Mouse (Mus musculus) midbrain, postnatal 0 days (tissue): Measurements from ENCODE around the gene Myh3. TPM values are rescaled to one million over a fixed set of nuclear protein-coding genes. Genes with fewer than 3 reads are reported as not detected.

ENCODE experiments used
- ATAC-seq: fragments of 200-750 bp; cut with Nextera tagmentation; 2 replicates; pipeline ENCODE4 v1.8.0; 2017; ENCODE audit warnings: moderate number of reproducible peaks, mild to moderate bottlenecking, moderate TSS enrichment, moderate library complexity; ENCODE audit not compliant: low FRiP score
- DNase-seq: peaks from one replicate; pipeline ENCODE4 v3.0.0-alpha.2; 2015; ENCODE audit warnings: low spot score
- H3K27ac ChIP-seq: fragments of 300-500 bp; sonication (generic); 2 replicates; pipeline ENCODE4 v1.5.1; 2014; ENCODE audit warnings: low read depth, mild to moderate bottlenecking, low read length, mixed read lengths
- H3K27me3 ChIP-seq: fragments of 300-500 bp; sonication (generic); 2 replicates; pipeline ENCODE4 v1.6.1; 2014; ENCODE audit warnings: low read length, control low read depth, mixed read lengths; ENCODE audit not compliant: insufficient read depth
- H3K36me3 ChIP-seq: fragments of 300-500 bp; sonication (generic); 2 replicates; pipeline ENCODE4 v1.6.1; 2014; ENCODE audit warnings: low read length, control low read depth, mixed read lengths; ENCODE audit not compliant: insufficient read depth
- H3K4me1 ChIP-seq: fragments of 300-500 bp; sonication (generic); 2 replicates; pipeline ENCODE4 v1.6.1; 2014; ENCODE audit warnings: mild to moderate bottlenecking, control low read depth, antibody characterized with exemption, low read length, mixed read lengths; ENCODE audit not compliant: insufficient read depth
- H3K4me2 ChIP-seq: fragments of 300-500 bp; sonication (generic); 2 replicates; pipeline ENCODE4 v1.6.1; 2014; ENCODE audit warnings: low read depth, mild to moderate bottlenecking, low read length, mixed read lengths; ENCODE audit not compliant: poor library complexity, severe bottlenecking
- H3K4me3 ChIP-seq: fragments of 300-500 bp; sonication (generic); 2 replicates; pipeline ENCODE4 v1.5.1; 2014; ENCODE audit warnings: low read depth, mild to moderate bottlenecking, low read length, moderate library complexity
- H3K9ac ChIP-seq: fragments of 300-500 bp; sonication (generic); replicated peaks from 2 replicates; pipeline ENCODE4 v1.6.1; 2014; ENCODE audit warnings: mild to moderate bottlenecking, low read length, moderate library complexity, mixed read lengths; ENCODE audit not compliant: poor library complexity, severe bottlenecking
- H3K9me3 ChIP-seq: fragments of 300-500 bp; sonication (generic); 2 replicates; pipeline ENCODE4 v1.6.1; 2016; ENCODE audit warnings: low read length, control low read depth
- CTCF ChIP-seq: IDR thresholded peaks from 2 replicates; pipeline ENCODE4 v1.5.1; 2016; ENCODE audit warnings: antibody characterized with exemption, mild to moderate bottlenecking
- WGBS: fragments of 180-500 bp; shearing (Covaris S2); extraction: QIAGEN DNeasy Blood & Tissue Kit; methylation state at CpG from one replicate; pipeline ENCODE4 v1.1.7; 2014; 5-methylcytosine and 5-hydroxymethylcytosine counted together
- polyA plus RNA-seq: library from polyadenylated mRNA; unstranded; fragments of >200 nt; fragmentation: Nextera tagmentation; extraction: Ambion mirVana; gene quantifications from 2 replicates; pipeline ENCODE4 v1.2.1, GENCODE M21; 2015
- total RNA-seq: library from RNA; depleted of rRNA; stranded (reverse); fragments of >200 nt; gene quantifications from 2 replicates; pipeline ENCODE4 v1.2.3, GENCODE M21; 2014

Myh3 gene
- total and polyA plus RNA-seq, 2 experiments from 2014 or later = 0.25 to 1.2 TPM

DNA sequence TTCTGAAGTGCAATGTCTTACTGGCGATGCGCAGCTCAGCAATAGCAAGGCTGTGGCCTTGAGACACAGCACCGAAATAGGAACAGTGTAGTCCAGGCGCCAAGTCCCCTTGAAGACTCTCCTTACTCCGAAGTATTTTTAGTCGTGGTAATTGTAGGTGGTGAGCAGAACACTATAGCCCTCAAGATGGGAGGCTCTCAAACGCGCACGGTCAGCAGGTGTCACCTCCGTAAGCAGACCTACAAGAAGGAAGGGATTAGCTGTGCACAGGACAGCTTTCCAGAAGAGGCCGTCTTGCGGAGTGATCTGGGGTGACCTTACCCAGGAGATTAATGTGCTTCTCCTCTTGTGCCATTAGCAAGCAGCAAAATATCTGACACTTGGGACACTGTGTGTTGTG lies 36.8 kb downstream of the Myh3 start:
- DNase-seq (no peak), ATAC-seq (no peak)
- Histone ChIP-seq H3K4me2 (no peak overlapping the region), H3K4me1 (no peaks in the 10 kb centered on the region), H3K27ac (no peak overlapping the region), H3K27me3 (no peaks in the 10 kb centered on the region), H3K9me3 (no peaks in the 10 kb centered on the region), H3K4me3 (no peak overlapping the region), H3K36me3 (no peaks in the 10 kb centered on the region), H3K9ac (no peak overlapping the region)
- whole genome bisulfite sequencing = 89% methylated on average over 12 of the region's 12 CpGs
- TF ChIP-seq CTCF = no peak

DNA sequence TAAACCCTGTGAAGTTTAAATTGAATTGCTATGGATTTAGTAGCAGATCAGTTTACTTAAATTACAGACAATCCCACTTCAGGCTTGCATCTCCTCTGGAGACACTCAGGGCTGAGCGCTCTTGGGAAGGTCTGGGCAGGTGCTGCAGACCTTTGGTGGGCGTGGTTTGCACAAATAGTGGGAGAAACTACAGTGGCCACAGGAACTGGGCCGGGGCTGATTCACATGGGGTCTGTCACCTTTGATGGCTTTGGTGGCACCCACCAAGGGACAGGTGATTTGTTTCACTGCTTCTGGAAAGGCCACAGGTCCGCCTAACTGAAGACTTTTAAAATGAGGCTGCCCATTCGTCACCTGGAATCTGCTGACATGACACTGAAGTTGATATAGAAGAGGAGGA lies 38.6 kb downstream of the Myh3 start:
- no peak overlapping the region for H3K27ac ChIP-seq
- H3K4me1 ChIP-seq = no peaks in the 10 kb centered on the region
- ATAC-seq (no peak), DNase-seq (no peak)
- no peaks in the 10 kb centered on the region for H3K9me3 ChIP-seq
- H3K27me3 ChIP-seq = no peaks in the 10 kb centered on the region
- no peak for TF ChIP-seq CTCF
- no peak overlapping the region for H3K4me2 ChIP-seq
- H3K36me3 ChIP-seq = no peaks in the 10 kb centered on the region
- no peak overlapping the region for H3K9ac ChIP-seq
- no peak overlapping the region for H3K4me3 ChIP-seq
- WGBS = 88% methylated on average over 5 of the region's 5 CpGs

DNA sequence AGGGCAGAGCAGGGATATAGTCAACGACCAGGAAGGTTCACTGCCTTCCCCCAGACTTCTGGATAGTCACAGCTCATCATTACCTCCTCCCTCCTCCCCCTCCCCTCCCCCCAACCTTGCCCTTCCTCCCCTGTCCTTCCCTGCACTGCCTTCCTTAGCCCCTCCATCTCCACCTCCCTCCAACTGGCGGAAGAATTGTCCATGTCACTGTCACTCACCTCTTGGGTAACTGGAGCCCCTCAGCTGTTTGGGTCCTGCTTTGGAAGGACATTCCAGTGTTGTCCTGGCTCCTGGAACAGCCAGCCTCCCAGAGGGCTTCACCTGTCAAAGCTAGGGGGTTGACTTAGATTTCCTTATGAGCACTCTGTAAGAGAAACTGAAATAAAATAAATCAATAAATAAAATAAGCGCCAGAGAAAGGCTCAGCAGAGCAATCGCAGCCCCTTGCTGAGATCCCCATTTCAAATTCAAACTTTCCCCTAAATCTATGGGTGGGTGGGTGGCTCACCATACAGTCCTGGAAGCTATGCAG lies 41.5 kb downstream of the Myh3 start:
- H3K27ac ChIP-seq = no peak overlapping the region
- 41% methylated on average over 4 of the region's 4 CpGs for WGBS
- no peak for TF ChIP-seq CTCF
- ATAC-seq = no peak
- no peak for DNase-seq
- no peak overlapping the region for H3K4me3 ChIP-seq
- H3K9me3 ChIP-seq = no peaks in the 10 kb centered on the region
- no peaks in the 10 kb centered on the region for H3K4me1 ChIP-seq
- H3K27me3 ChIP-seq = no peaks in the 10 kb centered on the region
- no peak overlapping the region for H3K4me2 ChIP-seq
- H3K36me3 ChIP-seq = no peaks in the 10 kb centered on the region
- no peak overlapping the region for H3K9ac ChIP-seq

DNA sequence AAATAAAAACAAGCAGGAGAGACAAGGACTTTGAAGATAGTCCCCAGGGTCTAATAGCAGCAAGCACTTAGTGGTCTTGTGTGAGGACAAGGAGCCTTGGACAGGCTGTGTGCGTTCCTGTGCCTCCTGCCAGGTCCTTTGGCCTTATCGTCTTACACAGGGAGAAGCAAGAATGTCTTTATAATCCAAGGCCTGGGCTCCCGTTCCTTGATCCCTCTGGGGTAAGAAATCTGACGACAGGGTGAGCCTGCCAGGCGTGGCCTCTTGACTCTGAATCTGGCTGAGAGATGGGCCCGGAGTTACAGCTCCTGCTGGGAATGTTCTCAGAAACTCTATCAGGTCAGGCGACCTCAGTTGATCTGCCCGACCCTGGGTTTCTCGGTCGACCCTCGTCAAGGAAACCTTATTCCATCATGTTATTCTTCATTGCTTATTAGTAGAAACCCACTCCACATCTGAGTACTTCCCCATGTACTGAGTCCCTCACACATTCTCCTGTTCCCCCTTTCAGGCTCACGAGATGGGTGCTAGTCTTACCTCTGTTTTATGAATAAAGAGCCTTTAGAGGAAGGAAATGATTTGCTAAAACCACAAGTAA lies 42.7 kb downstream of the Myh3 start:
- Histone ChIP-seq H3K9ac (no peak overlapping the region), H3K36me3 (no peaks in the 10 kb centered on the region)
- WGBS = 52% methylated on average over 12 of the region's 12 CpGs

DNA sequence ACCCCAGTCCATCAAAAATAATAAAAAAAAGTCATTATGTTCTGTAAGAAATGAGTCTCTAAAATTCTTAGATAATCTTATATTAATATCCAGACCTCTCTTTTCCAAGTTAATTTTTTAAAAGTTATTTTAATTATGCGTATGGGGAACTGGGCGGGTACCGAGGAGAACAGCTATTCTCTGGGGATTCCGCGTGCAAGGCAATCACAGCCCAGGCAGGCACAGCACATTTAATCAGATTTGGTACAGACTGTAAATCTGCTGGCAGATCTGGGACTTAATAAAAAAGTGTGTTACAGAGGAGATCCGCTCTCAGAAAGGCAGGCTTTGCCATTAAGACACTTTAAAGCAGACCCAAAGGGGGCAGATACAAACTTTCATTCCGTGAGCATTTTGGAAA lies 46.8 kb downstream of the Myh3 start:
- no peaks in the 10 kb centered on the region for H3K9me3 ChIP-seq
- no peaks in the 10 kb centered on the region for H3K4me1 ChIP-seq
- no peak overlapping the region for H3K27ac ChIP-seq
- no peaks in the 10 kb centered on the region for H3K27me3 ChIP-seq
- H3K36me3 ChIP-seq = no peaks in the 10 kb centered on the region
- no peak overlapping the region for H3K4me3 ChIP-seq
- WGBS = 38% methylated on average over 7 of the region's 7 CpGs
- no peak overlapping the region for H3K9ac ChIP-seq
- no peak overlapping the region for H3K4me2 ChIP-seq
- no peak for TF ChIP-seq CTCF
- DNase-seq (no peak), ATAC-seq (no peak)

More for the DNA sequence above, 42.7 kb downstream of the Myh3 start:
- Histone ChIP-seq H3K27me3 (no peaks in the 10 kb centered on the region), H3K4me3 (no peak overlapping the region), H3K4me1 (no peaks in the 10 kb centered on the region), H3K9me3 (no peaks in the 10 kb centered on the region), H3K27ac (no peak overlapping the region), H3K4me2 (no peak overlapping the region)
- no peak for TF ChIP-seq CTCF
- ATAC-seq = no peak
- no peak for DNase-seq

DNA sequence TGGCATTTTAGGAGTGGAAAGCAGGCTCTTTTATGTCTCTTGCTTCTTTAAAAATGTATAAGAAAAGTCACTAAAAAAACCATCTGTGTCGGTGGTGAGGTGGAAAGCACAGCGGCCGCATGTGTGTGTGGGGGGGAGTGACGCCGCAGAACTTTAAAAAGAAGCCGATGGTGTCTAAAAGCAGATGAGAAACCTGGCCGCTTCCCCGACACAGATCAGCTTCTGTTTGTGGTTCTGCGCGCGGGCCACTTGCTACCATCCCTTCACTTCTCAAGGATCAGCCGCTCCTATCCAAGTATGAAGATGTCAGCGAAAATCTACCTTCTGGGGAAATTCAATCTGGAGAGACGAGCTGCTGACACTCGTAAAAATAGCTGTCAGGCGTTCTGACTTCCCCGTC lies 47.3 kb downstream of the Myh3 start:
- no peaks in the 10 kb centered on the region for H3K4me1 ChIP-seq
- H3K4me2 ChIP-seq = no peak overlapping the region
- H3K9me3 ChIP-seq = no peaks in the 10 kb centered on the region

More for the DNA sequence above, 47.3 kb downstream of the Myh3 start:
- H3K4me3 ChIP-seq = no peak overlapping the region
- no peaks in the 10 kb centered on the region for H3K27me3 ChIP-seq
- H3K36me3 ChIP-seq = no peaks in the 10 kb centered on the region
- TF ChIP-seq CTCF = no peak
- DNase-seq (no peak), ATAC-seq (no peak)
- 64% methylated on average over 17 of the region's 17 CpGs for WGBS
- no peak overlapping the region for H3K27ac ChIP-seq
- no peak overlapping the region for H3K9ac ChIP-seq
